Mouse (Mus musculus) testis, adult 2 months (tissue): ENCODE measurements around the gene Barx1. TPM values are rescaled to one million over a fixed set of nuclear protein-coding genes. Genes with fewer than 3 reads are reported as not detected.

ENCODE experiments used
- H3K27ac ChIP-seq: fragments of 200-500 bp; 2 replicates; pipeline ENCODE4 v1.5.1; 2012; ENCODE audit warnings: low read depth, low read length; ENCODE audit not compliant: control insufficient read depth, insufficient read depth
- H3K27me3 ChIP-seq: fragments of 200-500 bp; 2 replicates; pipeline ENCODE4 v1.6.1; 2012; ENCODE audit warnings: mild to moderate bottlenecking, low read length, moderate library complexity; ENCODE audit not compliant: control insufficient read depth, insufficient read depth
- H3K36me3 ChIP-seq: fragments of 200-500 bp; 2 replicates; pipeline ENCODE4 v1.6.1; 2012; ENCODE audit warnings: mild to moderate bottlenecking, low read length; ENCODE audit not compliant: control insufficient read depth, insufficient read depth
- H3K4me1 ChIP-seq: fragments of 200-500 bp; 2 replicates; pipeline ENCODE4 v1.6.1; 2012; ENCODE audit warnings: low read length; ENCODE audit not compliant: control insufficient read depth, insufficient read depth
- H3K4me3 ChIP-seq: fragments of 200-500 bp; 2 replicates; pipeline ENCODE4 v1.5.1; 2012; ENCODE audit warnings: low read depth, mild to moderate bottlenecking, low read length, moderate library complexity, mixed read lengths; ENCODE audit not compliant: control insufficient read depth
- CTCF ChIP-seq: fragments of 200-500 bp; IDR thresholded peaks from 2 replicates; pipeline ENCODE4 v1.5.1; 2012; ENCODE audit warnings: low read depth, mild to moderate bottlenecking, inconsistent platforms, low read length, moderate library complexity; ENCODE audit not compliant: control insufficient read depth, insufficient read depth, insufficient replicate concordance
- POLR2A ChIP-seq: fragments of 200-500 bp; IDR thresholded peaks from 2 replicates; pipeline ENCODE4 v1.6.1; 2012; ENCODE audit warnings: low read depth, mild to moderate bottlenecking, inconsistent platforms, low read length, moderate library complexity; ENCODE audit not compliant: control insufficient read depth
- polyA plus RNA-seq: library from polyadenylated mRNA; depleted of rRNA; stranded (reverse); fragments of >200 nt; gene quantifications from 2 replicates; pipeline ENCODE4 v1.2.3, GENCODE M21; 2012

Barx1 gene
- polyA plus RNA-seq, 1 experiment, result 0.19 TPM

DNA sequence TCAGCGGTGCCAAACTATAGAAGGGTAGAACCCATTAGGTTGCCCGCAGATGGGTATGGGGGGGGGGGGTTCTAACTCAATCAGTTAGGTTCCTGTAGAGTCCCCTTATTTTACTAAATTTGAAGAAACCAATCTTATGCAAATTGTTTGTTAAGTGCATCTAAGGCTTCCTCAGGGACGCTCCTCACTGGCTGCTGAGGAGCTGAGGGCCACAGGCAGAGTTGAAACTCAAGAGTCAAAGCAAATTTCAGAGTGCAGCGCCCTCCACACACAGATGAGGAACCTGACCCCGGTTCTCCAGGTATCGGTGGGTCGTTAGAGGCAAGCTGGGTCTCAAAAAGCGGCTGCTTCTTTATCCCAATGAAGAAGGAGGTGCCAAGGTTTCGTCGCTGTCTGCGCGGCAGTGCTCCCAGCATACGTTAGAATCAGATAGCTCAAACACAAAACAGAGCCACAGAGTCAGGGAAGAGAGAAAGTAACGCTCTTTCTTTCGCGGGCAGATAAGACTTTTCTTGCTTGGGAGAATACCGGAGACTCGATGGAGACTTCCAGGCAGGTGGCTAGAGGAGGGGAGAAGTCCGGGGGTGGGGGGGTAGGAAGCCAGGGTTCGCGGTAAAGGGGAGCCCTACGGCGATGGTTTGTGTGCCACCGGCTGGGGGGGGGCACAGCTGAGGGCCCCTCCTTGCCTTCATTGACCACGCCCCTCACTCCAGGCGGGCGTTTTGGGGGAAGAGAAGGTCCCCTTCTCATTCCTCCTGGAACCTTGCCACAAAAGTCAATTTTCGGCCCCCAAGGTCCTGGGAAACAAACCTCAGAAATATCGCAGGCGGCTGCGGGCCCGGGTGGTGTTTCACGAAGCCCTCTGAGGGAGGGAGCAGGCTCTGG is 5.5 kb downstream of the Barx1 start:
- H3K36me3 ChIP-seq, result no peaks in the 10 kb centered on the region
- no peak overlapping the region for H3K4me3 ChIP-seq
- no peak overlapping the region for H3K27ac ChIP-seq
- TF ChIP-seq CTCF (no peak), POLR2A (no peak)
- H3K27me3 ChIP-seq, result peaks cover 9% of the 10 kb centered on the region
- peaks cover 22% of the 10 kb centered on the region for H3K4me1 ChIP-seq

DNA sequence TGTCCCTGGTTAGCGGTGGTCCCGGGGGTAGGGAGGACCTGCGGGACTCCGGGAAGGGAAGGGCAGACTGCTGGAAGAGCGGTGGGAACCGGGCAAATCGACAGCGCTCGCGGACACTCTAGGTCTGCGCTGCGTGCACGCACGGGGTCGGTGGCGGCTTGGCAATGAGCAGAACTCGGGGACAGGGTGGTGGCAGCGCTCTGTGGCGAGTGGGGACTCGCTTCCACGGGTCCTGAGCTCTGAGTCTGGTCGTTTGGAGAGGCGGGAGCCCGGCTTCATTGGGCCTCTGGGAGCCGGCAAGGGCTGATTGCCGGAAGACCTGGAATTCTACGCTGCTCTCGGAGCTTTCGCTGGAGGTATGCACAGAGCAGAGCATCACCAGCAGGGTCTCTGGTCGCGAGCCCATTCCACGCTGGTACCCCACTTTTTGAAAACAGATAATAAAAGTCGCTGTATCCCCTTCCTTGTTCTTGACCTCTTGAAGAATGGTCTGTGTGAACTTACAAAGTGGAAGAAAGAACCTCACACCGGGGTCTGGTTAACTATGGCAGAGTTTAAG is 6.3 kb downstream of the Barx1 start:
- peaks cover 18% of the 10 kb centered on the region for H3K4me1 ChIP-seq
- no peak for TF ChIP-seq POLR2A
- no peak for TF ChIP-seq CTCF
- H3K36me3 ChIP-seq, result no peaks in the 10 kb centered on the region
- H3K27ac ChIP-seq, result no peak overlapping the region
- no peak overlapping the region; the same call in 1 of the 2 replicates for H3K4me3 ChIP-seq
- peaks cover 9% of the 10 kb centered on the region for H3K27me3 ChIP-seq

DNA sequence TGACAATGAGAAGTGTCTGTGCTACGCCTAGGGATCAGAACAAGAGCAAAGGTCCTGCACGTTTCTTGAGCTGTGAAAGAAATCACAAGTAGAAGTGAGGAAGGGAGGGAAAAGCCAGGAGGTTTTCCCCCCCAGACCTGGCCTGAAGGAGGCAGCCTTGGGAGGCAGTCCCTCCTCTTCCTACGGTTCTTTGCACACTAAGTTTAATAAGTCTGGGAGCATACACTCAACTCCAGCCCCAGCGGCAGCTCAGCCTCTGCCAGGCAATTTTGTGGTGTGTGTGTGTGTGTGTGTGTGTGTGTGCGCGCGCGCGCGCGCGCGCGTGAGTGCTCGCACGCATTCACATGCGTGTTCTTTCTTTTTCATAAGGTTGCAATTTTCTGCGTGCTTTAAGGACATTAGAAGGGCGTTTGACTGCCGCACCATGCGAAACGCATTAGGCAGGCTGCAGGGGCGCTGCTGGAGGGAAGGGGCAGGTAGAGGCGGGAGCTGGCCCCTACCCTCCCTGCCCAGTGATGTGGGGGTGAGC is 9.6 kb downstream of the Barx1 start:
- TF ChIP-seq POLR2A, result no peak
- no peak for TF ChIP-seq CTCF
- Histone ChIP-seq H3K4me1 (peaks cover 8% of the 10 kb centered on the region), H3K27me3 (peaks cover 6% of the 10 kb centered on the region), H3K4me3 (no peak overlapping the region), H3K27ac (no peak overlapping the region), H3K36me3 (no peaks in the 10 kb centered on the region)

DNA sequence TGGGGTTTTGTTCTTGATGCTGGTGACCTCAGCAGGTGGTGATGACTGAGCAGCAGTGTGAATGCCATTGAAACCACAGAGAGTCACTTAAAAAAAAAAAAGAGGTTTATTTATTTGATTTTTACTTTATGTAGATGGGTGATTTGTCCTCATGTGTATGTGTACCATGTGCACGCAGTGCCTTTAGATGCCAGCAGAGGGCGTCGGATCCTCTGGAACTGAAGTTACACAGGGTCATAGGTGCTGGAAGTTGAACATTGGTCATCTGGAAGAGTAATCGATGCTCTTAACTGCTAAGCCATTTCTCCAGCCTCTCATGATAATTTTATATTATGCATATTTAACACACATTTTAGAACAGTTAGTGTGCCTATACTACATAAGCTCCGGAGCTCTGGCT is 11.8 kb downstream of the Barx1 start:
- Histone ChIP-seq H3K27ac (no peak overlapping the region), H3K27me3 (no peaks in the 10 kb centered on the region; the same call in none of the 2 replicates), H3K4me1 (peaks cover 2% of the 10 kb centered on the region), H3K4me3 (no peak overlapping the region), H3K36me3 (no peaks in the 10 kb centered on the region)
- no peak for TF ChIP-seq POLR2A
- peak; percentile 64; the same call in 1 of the 2 replicates for TF ChIP-seq CTCF

DNA sequence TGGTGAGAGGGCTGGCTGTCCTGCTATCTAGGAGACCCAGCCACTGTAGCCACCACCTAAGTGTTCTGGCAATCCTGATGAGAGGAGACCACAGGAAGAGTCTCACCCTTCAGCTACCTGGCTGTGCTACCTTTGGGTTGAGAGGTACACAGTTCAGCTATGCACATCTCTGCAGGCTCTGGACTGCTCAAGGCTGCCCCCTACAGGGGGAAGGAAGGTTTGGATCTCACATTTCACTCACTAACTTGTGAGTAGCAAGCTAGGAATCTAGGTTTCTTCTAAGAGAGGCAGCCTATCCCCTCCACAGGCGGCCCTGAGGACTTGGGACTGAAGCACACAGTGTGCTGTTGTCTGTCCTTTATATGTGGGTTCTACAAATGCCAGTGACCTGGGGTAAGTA is 16.6 kb downstream of the Barx1 start:
- H3K36me3 ChIP-seq, result no peaks in the 10 kb centered on the region
- no peak for TF ChIP-seq POLR2A
- TF ChIP-seq CTCF, result peak; percentile 48; the same call in 1 of the 2 replicates
- no peak overlapping the region for H3K27ac ChIP-seq
- no peak overlapping the region for H3K4me3 ChIP-seq
- H3K27me3 ChIP-seq, result no peaks in the 10 kb centered on the region
- no peaks in the 10 kb centered on the region for H3K4me1 ChIP-seq

DNA sequence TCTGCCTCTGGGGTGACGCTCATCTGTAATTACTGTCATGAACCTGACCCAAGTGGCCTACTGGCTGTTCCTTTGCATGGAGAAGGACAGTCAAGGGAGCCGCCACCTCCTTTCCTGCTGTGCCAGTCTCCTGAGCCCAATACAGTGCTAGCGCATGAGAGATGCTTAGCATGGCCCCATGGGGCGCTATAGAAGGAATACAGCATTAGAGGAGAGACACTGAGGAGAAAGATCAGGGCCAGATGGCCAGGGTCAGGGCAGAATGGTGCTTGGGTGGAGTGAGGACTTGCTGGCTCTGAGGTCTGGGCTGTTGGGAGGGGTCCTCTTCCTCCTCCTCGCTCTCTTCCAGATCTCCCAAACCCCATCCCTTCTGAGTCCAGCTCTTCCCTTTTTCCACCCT is 23.9 kb downstream of the Barx1 start:
- Histone ChIP-seq H3K36me3 (no peaks in the 10 kb centered on the region), H3K4me1 (no peaks in the 10 kb centered on the region), H3K27me3 (no peaks in the 10 kb centered on the region), H3K4me3 (no peak overlapping the region), H3K27ac (no peak overlapping the region)
- TF ChIP-seq CTCF (no peak), POLR2A (no peak)

DNA sequence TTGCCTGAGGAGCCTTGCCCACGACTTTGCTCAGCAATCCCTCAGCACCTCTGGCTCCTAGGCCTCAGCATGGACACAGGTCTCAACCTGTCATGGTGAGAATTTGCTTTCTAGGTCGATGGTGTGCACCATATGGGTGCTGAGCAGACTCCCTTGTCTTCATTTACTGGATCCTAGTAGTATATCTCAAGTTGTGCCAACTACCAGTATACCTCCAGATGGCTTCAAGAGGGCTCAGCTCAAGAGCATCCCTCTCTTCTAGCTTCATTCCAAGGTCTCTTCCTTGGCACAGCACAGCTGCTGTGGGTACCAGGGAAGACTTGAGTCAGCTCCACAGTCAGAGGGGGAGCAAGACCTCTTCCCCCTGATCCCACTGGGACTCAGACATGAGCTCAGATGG is 29.2 kb downstream of the Barx1 start:
- no peak overlapping the region for H3K4me3 ChIP-seq
- H3K4me1 ChIP-seq, result no peaks in the 10 kb centered on the region
- H3K27me3 ChIP-seq, result no peaks in the 10 kb centered on the region
- H3K27ac ChIP-seq, result no peak overlapping the region
- no peak for TF ChIP-seq CTCF
- no peak for TF ChIP-seq POLR2A
- no peaks in the 10 kb centered on the region for H3K36me3 ChIP-seq
